Mouse (Mus musculus): ENCODE measurements around the gene Scg3.
"Not testable (repeated sequence)": the region's sequence is repeated elsewhere in the genome, so short reads cannot be mapped to it uniquely, and the experiment has no call there.

The Scg3 gene

GRCm38 (mm10) chr9:75683426-75684191, at the start of gene Scg3:
TSS of gene Scg3 (minus strand) at chr9:75684056.
- in situ Hi-C loops (cut with MboI) = no loop called here

- in situ Hi-C loops (cut with MboI) = no loop called here
Measured at GRCm38 (mm10) chr9:75719952-75720687, 36.3 kb upstream of the Scg3 start.

- in situ Hi-C loops (cut with MboI) = no loop called here
Measured at GRCm38 (mm10) chr9:75719481-75719880, 35.6 kb upstream of the Scg3 start.

GRCm38 (mm10) chr9:75684772-75685171, 916 bp upstream of the Scg3 start:
- in situ Hi-C loops (cut with MboI) = no loop called here

GRCm38 (mm10) chr9:75684292-75684691, 436 bp upstream of the Scg3 start:
- in situ Hi-C loops (cut with MboI) = no loop called here

GRCm38 (mm10) chr9:75680606-75681005, 3.2 kb downstream of the Scg3 start:
- in situ Hi-C loops (cut with MboI) = no loop called here

GRCm38 (mm10) chr9:75679629-75680028, 4.2 kb downstream of the Scg3 start:
- in situ Hi-C loops (cut with MboI) = no loop called here

- in situ Hi-C loops (cut with MboI) = no loop called here
Measured at GRCm38 (mm10) chr9:75678341-75678740, 5.5 kb downstream of the Scg3 start.

- in situ Hi-C loops (cut with MboI) = no loop called here
Measured at GRCm38 (mm10) chr9:75676226-75676625, 7.6 kb downstream of the Scg3 start.

- in situ Hi-C loops (cut with MboI) = no loop called here
Measured at GRCm38 (mm10) chr9:75672769-75673168, 11.1 kb downstream of the Scg3 start.

GRCm38 (mm10) chr9:75666612-75667011, 17.2 kb downstream of the Scg3 start:
- in situ Hi-C loops (cut with MboI) = no loop called here

- in situ Hi-C loops (cut with MboI) = no loop called here
Measured at GRCm38 (mm10) chr9:75665364-75665763, 18.5 kb downstream of the Scg3 start.

GRCm38 (mm10) chr9:75660917-75661316, 22.9 kb downstream of the Scg3 start:
- in situ Hi-C loops (cut with MboI) = no loop called here

GRCm38 (mm10) chr9:75656456-75656855, 27.4 kb downstream of the Scg3 start:
- in situ Hi-C loops (cut with MboI) = not testable (repeated sequence)

GRCm38 (mm10) chr9:75653981-75654911, 29.6 kb downstream of the Scg3 start:
- in situ Hi-C loops (cut with MboI) = no loop called here

GRCm38 (mm10) chr9:75645405-75645804, 38.5 kb downstream of the Scg3 start:
- in situ Hi-C loops (cut with MboI) = no loop called here

- in situ Hi-C loops (cut with MboI) = no loop called here
Measured at GRCm38 (mm10) chr9:75634226-75634625, 49.6 kb downstream of the Scg3 start.

GRCm38 (mm10) chr9:75633603-75634002, 50.3 kb downstream of the Scg3 start:
- in situ Hi-C loops (cut with MboI) = no loop called here

- in situ Hi-C loops (cut with MboI) = no loop called here
Measured at GRCm38 (mm10) chr9:75632902-75633301, 51.0 kb downstream of the Scg3 start.

GRCm38 (mm10) chr9:75632111-75632510, 51.7 kb downstream of the Scg3 start:
- in situ Hi-C loops (cut with MboI) = no loop called here

- in situ Hi-C loops (cut with MboI) = no loop called here
Measured at GRCm38 (mm10) chr9:75630823-75631454, 52.9 kb downstream of the Scg3 start.

- in situ Hi-C loops (cut with MboI) = no loop called here
Measured at GRCm38 (mm10) chr9:75626308-75626604, 57.6 kb downstream of the Scg3 start.

Data from mature B cell (primary cell).